Mouse (Mus musculus): Measurements from ENCODE around the gene Aoc3. TPM values are rescaled to one million over a fixed set of nuclear protein-coding genes. Genes with fewer than 3 reads are reported as not detected.

Aoc3 gene
- total and polyA plus RNA-seq, 2 experiments from 2014 or later: 0.07 to 0.66 TPM

DNA sequence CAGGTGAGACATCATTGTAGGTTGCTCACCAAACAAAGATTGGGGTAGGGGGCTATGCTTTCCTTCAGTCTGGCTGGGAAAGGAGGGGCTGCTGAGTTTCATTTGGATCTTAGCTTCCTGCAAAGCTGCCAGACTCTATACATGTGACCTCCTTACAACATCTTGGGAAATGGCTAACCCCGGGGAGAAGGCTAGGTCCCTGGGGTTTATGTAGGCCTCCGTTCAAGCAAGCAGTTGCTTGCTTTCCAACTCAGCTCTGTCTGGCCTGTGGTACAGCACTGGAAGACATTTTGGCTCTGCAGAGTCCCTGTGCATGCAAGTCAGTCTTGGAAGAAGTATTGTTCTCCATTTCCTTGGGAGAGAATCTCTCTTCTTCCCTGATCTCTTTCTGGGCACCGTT lies 2.1 kb downstream of the Aoc3 start:
- no peaks in the 10 kb centered on the region for H3K36me3 ChIP-seq (ENCODE audit: insufficient read depth, low read length)
- peaks cover 4% of the 10 kb centered on the region; the same call in 1 of the 2 replicates for H3K4me1 ChIP-seq (ENCODE audit: insufficient read depth, low read length)
- H3K4me3 ChIP-seq (ENCODE audit: low read depth, low read length): no peak overlapping the region
- H3K27ac ChIP-seq (ENCODE audit: low read depth, low read length): no peak overlapping the region
- ATAC-seq (ENCODE audit: low FRiP score) (no peak), DNase-seq (ENCODE audit: low spot score) (no peak)
- no peak for TF ChIP-seq CTCF (IDR thresholded peaks at IDR 0.05)
- H3K9me3 ChIP-seq (ENCODE audit: low read length): no peaks in the 10 kb centered on the region
- H3K4me2 ChIP-seq (ENCODE audit: low read depth, low read length, poor library complexity, severe bottlenecking): no peak overlapping the region
- H3K9ac ChIP-seq (replicated peaks; ENCODE audit: low read length, poor library complexity, severe bottlenecking): no peak overlapping the region
- H3K27me3 ChIP-seq (ENCODE audit: insufficient read depth, low read length): no peaks in the 10 kb centered on the region
- 85% methylated on average over 3 of the region's 3 CpGs for WGBS

DNA sequence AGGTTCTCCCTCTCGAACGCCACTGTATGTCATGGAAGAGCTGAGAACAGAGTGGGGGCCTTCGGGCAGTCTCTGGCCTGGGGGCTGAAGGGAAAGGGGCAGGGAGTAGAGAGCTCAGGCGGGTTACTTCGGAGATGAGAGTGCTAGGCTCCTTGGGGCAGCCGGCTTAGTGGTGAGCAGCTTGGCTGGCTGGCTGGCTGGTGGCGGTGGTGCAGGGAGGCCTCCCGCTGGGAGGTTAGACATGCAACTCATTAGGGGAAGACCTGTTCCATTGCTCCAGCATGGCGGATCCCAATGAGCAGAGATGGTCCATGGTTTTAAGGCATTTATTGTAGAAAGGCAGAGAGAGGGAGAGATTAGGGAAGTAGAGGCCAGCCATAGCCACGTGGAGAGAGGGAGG lies 3.6 kb downstream of the Aoc3 start:
- H3K27ac ChIP-seq (ENCODE audit: low read depth, low read length): no peak overlapping the region
- no peak overlapping the region for H3K4me3 ChIP-seq (ENCODE audit: low read depth, low read length)
- DNase-seq (ENCODE audit: low spot score): no peak
- 19% methylated on average over 10 of the region's 10 CpGs for WGBS
- no peak overlapping the region for H3K4me2 ChIP-seq (ENCODE audit: low read depth, low read length, poor library complexity, severe bottlenecking)
- H3K9me3 ChIP-seq (ENCODE audit: low read length): no peaks in the 10 kb centered on the region
- ATAC-seq (ENCODE audit: low FRiP score): no peak
- no peaks in the 10 kb centered on the region for H3K27me3 ChIP-seq (ENCODE audit: insufficient read depth, low read length)
- no peaks in the 10 kb centered on the region for H3K36me3 ChIP-seq (ENCODE audit: insufficient read depth, low read length)
- no peak overlapping the region for H3K9ac ChIP-seq (replicated peaks; ENCODE audit: low read length, poor library complexity, severe bottlenecking)
- no peak for TF ChIP-seq CTCF (IDR thresholded peaks at IDR 0.05)
- peaks cover 11% of the 10 kb centered on the region; the same call in 1 of the 2 replicates for H3K4me1 ChIP-seq (ENCODE audit: insufficient read depth, low read length)

DNA sequence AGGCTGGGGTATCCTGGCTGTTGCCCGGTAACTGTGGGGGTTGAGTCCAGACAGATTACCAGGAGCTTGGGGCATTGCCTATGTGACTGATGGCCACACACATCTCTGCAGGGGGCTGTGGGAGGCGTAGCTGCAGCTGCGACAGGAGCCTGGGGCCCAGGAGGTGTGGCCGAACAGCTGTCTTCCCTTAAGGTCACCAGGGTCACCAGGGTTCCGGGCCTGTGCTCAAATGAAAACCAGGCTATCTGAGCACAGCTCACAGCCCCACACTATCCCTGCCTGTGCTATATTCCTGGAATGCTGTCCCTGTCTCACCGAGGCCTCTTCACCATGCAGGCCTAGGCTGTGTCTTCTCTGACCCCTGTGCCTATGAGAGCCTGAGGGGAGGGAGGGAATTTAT lies 4.1 kb downstream of the Aoc3 start:
- Histone ChIP-seq H3K27me3 (ENCODE audit: insufficient read depth, low read length) (no peaks in the 10 kb centered on the region), H3K36me3 (ENCODE audit: insufficient read depth, low read length) (no peaks in the 10 kb centered on the region), H3K9ac (replicated peaks; ENCODE audit: low read length, poor library complexity, severe bottlenecking) (no peak overlapping the region), H3K9me3 (ENCODE audit: low read length) (no peaks in the 10 kb centered on the region), H3K4me3 (ENCODE audit: low read depth, low read length) (no peak overlapping the region), H3K27ac (ENCODE audit: low read depth, low read length) (no peak overlapping the region), H3K4me1 (ENCODE audit: insufficient read depth, low read length) (peaks cover 11% of the 10 kb centered on the region; the same call in 1 of the 2 replicates), H3K4me2 (ENCODE audit: low read depth, low read length, poor library complexity, severe bottlenecking) (no peak overlapping the region)
- WGBS: 8% methylated on average over 6 of the region's 6 CpGs
- ATAC-seq (ENCODE audit: low FRiP score): no peak
- DNase-seq (ENCODE audit: low spot score): no peak
- no peak for TF ChIP-seq CTCF (IDR thresholded peaks at IDR 0.05)

DNA sequence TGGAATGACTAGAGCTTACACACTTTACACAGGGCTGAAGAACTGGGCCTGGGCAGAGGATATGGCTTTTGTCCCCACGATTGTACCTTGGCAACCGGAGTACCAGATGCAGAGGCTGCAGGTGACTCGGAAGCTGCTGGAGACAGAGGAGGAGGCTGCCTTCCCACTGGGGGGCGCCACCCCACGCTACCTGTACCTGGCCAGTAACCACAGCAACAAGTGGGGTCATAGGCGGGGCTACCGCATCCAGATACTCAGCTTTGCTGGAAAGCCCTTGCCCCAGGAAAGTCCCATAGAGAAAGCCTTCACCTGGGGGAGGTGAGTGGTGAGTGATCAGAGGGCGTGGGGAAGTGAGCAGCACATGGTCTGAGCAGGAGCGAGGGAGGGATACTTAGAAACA lies 5.3 kb downstream of the Aoc3 start:
- ATAC-seq (ENCODE audit: low FRiP score) (no peak), DNase-seq (ENCODE audit: low spot score) (no peak)
- no peak for TF ChIP-seq CTCF (IDR thresholded peaks at IDR 0.05)
- H3K4me3 ChIP-seq (ENCODE audit: low read depth, low read length): no peak overlapping the region
- no peaks in the 10 kb centered on the region for H3K27me3 ChIP-seq (ENCODE audit: insufficient read depth, low read length)
- no peak overlapping the region for H3K9ac ChIP-seq (replicated peaks; ENCODE audit: low read length, poor library complexity, severe bottlenecking)
- H3K36me3 ChIP-seq (ENCODE audit: insufficient read depth, low read length): no peaks in the 10 kb centered on the region
- WGBS: 89% methylated on average over 9 of the region's 9 CpGs
- no peak overlapping the region for H3K27ac ChIP-seq (ENCODE audit: low read depth, low read length)
- H3K4me2 ChIP-seq (ENCODE audit: low read depth, low read length, poor library complexity, severe bottlenecking): no peak overlapping the region
- no peaks in the 10 kb centered on the region for H3K9me3 ChIP-seq (ENCODE audit: low read length)
- peaks cover 11% of the 10 kb centered on the region; the same call in 1 of the 2 replicates for H3K4me1 ChIP-seq (ENCODE audit: insufficient read depth, low read length)

DNA sequence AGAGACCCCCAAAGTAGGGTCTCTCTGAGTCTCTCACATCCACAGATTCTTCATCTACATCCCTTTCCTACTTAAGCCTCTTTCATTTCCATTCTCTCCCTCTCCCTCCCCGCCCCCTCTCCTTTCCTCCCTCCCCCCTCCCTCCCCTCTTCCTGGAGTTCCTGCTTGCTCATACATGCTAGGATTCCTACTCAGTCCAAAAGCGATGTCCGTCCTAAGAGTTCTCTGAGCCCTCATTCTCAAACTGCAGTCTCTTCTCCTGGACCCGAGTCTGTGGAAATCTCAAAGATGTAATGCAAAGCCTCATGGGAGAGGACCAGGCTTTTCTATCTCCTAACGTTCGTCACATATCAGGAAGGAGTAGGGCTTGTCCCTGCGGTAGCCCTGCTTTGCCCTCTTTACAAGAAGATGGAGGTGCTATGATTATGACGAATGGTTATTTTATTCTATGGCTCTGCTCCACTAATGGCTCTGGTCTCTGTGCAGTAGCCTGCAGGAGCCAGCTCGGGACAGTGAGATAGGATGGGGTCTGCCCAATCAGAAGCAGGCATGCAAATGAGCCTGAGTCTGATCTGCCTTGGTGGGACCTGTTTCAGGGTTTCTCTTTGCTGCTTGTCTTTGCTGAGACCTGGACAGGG lies 7.8 kb downstream of the Aoc3 start:
- ATAC-seq (ENCODE audit: low FRiP score): peak; percentile 63
- H3K9me3 ChIP-seq (ENCODE audit: low read length): no peaks in the 10 kb centered on the region
- no peaks in the 10 kb centered on the region for H3K36me3 ChIP-seq (ENCODE audit: insufficient read depth, low read length)

DNA sequence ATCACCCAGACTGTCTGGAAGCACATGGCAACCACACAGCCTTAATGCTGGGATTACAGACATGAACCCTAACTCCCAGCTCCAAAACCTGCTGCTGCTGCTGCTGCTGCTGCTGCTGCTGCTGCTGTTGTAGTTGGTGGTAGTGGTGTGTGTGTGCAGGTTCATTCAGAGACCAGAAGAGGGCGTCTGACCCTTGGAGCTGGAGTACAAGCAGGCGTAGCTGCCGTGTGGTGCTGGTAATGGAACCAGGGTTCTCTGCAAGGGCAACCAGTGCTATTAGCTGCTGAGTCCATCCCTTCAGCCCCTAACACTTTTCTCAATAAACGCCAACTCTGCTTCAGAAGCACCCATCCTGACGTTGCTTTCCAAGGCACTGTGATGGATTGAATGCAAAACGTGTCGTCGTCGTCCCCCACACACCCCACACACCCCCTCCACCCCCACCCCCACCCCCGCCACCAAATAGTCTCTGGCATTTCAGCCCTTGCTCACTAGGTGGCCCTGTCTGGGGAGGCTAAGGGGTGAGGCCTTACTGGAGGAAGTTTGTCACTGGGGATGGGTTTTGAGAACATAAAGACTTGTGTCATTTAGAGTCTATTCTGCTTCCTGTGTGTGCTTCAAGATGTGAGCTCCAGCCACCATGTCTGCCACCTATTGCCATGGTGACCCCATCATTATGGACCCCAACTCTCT lies 16.8 kb downstream of the Aoc3 start:
- Histone ChIP-seq H3K36me3 (ENCODE audit: insufficient read depth, low read length) (no peaks in the 10 kb centered on the region), H3K27me3 (ENCODE audit: insufficient read depth, low read length) (no peaks in the 10 kb centered on the region), H3K27ac (ENCODE audit: low read depth, low read length) (no peak overlapping the region), H3K4me1 (ENCODE audit: insufficient read depth, low read length) (no peaks in the 10 kb centered on the region), H3K9me3 (ENCODE audit: low read length) (no peaks in the 10 kb centered on the region), H3K4me2 (ENCODE audit: low read depth, low read length, poor library complexity, severe bottlenecking) (no peak overlapping the region), H3K4me3 (ENCODE audit: low read depth, low read length) (no peak overlapping the region), H3K9ac (replicated peaks; ENCODE audit: low read length, poor library complexity, severe bottlenecking) (no peak overlapping the region)
- DNase-seq (ENCODE audit: low spot score) (no peak), ATAC-seq (ENCODE audit: low FRiP score) (no peak)
- TF ChIP-seq CTCF (IDR thresholded peaks at IDR 0.05): no peak
- WGBS: 82% methylated on average over 10 of the region's 10 CpGs

More for the DNA sequence above, 7.8 kb downstream of the Aoc3 start:
- under 1% methylated on average over 8 of the region's 9 CpGs for WGBS
- H3K4me3 ChIP-seq (ENCODE audit: low read depth, low read length): peak overlapping the region; percentile 27
- H3K9ac ChIP-seq (replicated peaks; ENCODE audit: low read length, poor library complexity, severe bottlenecking): peak overlapping the region; percentile 42; the same call in 1 of the 2 replicates
- H3K27ac ChIP-seq (ENCODE audit: low read depth, low read length): 0 out of 2 replicates have a peak overlapping the region, but pooled peaks have one; percentile 26
- no peak for TF ChIP-seq CTCF (IDR thresholded peaks at IDR 0.05)
- H3K4me1 ChIP-seq (ENCODE audit: insufficient read depth, low read length): peaks cover 11% of the 10 kb centered on the region; the same call in 1 of the 2 replicates
- peak overlapping the region; percentile 37 for H3K4me2 ChIP-seq (ENCODE audit: low read depth, low read length, poor library complexity, severe bottlenecking)
- no peaks in the 10 kb centered on the region for H3K27me3 ChIP-seq (ENCODE audit: insufficient read depth, low read length)
- peak; percentile 64 for DNase-seq (ENCODE audit: low spot score)

Data from midbrain, postnatal 0 days (tissue).